Mouse (Mus musculus) adrenal gland, postnatal 10 days (tissue): Measurements from ENCODE around the gene Stpg4. TPM values are rescaled to one million over a fixed set of nuclear protein-coding genes. Genes with fewer than 3 reads are reported as not detected.

ENCODE experiments used
- DNase-seq: peaks from one replicate; pipeline ENCODE4 v3.0.0; 2021; ENCODE audit warnings: mixed read lengths
- total RNA-seq, 2 experiments: library from RNA; stranded (reverse); gene quantifications; 2 replicates each; pipeline ENCODE4 v1.2.3; 2021

Gene Stpg4
- total RNA-seq, 2 experiments from 2014 or later = not detected

- no peak for DNase-seq
These were observed 49.0 kb downstream of the Stpg4 start for GRCm38 (mm10) chr17:87378354-87379159.

DNA sequence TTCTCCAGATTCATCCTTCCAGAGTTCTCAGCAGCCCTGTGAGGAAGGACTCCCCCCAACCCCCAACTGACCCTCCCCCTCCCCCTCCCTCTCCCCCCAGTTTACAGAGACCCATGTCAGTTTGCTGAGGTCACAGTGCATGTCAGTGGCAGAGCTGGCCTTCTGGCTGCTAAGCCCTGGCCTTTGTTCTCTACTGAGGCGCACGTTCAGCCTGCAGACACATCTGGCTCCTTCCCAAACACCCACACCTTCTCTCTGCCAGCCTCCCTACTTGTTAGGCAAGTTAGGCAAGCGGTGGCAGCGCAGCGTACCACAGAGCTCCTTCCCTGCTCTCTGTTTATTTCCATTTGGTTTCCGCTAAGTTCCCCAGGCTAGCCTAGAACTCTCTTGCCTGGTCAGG lies 50.0 kb downstream of the Stpg4 start:
- peak; percentile 46 for DNase-seq

- no peak for DNase-seq
These were observed 50.6 kb downstream of the Stpg4 start for GRCm38 (mm10) chr17:87376831-87377471.

GRCm38 (mm10) chr17:87375941-87376511 lies 51.5 kb downstream of the Stpg4 start:
- no peak for DNase-seq

DNA sequence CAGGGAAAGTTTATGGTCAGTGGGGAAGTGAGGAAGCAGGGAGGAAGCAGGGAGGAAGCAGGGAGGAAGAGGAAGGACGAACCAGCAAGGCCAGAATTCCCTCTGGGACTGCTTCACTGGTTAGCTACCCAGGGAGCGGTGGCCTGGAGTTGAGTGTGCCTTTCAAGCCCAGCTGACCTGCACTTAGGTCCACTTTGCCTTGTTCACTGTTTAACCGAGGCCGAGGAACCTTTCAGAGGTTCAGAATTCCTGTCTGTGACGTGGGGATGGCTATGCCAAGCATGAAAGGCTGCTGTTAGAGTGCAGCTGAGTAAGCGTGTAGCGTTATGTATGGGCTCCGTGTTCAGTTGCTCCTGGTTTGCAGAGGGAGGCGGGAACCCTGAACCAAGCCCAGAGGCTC lies 54.2 kb downstream of the Stpg4 start:
- DNase-seq = no peak

- no peak for DNase-seq
These were observed 55.4 kb downstream of the Stpg4 start for GRCm38 (mm10) chr17:87372189-87372588.

GRCm38 (mm10) chr17:87369270-87369759 lies 58.2 kb downstream of the Stpg4 start:
- DNase-seq = no peak

- DNase-seq = no peak
These were observed 59.1 kb downstream of the Stpg4 start for GRCm38 (mm10) chr17:87368481-87368880.

GRCm38 (mm10) chr17:87367640-87368039 lies 59.9 kb downstream of the Stpg4 start:
- peak; percentile 86 for DNase-seq

- DNase-seq = peak; percentile 66
These were observed 60.3 kb downstream of the Stpg4 start for GRCm38 (mm10) chr17:87367228-87367627.

DNA sequence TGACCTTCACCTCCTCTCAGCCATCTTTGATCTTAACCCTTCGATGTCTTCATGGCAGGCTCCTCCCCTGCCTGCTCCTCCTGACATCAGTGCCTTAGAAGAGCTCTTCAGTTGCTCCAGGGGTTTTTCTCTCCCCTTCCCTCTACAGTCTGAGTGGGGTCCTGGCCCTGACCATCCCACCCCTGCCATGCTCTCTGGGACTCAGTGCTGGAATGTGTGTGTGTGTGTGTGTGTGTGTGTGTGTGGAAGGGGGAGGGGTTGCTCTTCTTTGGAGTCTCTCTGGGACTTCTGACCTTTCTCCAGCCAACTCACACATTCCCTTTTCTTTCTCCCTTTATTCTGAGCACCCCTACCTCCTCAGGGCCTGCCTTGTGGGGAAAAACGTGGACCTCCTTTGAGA lies 61.0 kb downstream of the Stpg4 start:
- no peak for DNase-seq

- DNase-seq = no peak
These were observed 62.3 kb downstream of the Stpg4 start for GRCm38 (mm10) chr17:87365268-87365667.

DNA sequence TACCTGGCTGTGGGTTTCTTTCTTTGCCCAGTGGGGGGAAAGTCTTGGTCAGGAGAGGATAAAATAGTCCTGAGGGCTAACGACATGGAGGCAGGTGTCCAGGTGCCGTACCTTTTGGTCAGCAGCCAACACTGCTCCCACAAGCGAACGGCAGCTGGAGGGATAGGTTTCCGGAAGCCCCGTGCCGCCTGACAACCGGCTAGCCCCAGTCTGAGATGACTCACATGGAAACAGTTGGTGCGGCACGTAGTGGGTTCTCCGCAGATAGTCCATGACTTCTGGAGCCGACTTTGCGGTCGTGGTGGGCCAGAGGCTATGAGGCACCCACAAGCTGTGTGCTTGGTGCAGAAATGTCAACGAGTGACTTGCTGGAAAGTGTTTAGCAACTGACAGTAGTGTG lies 63.4 kb downstream of the Stpg4 start:
- no peak for DNase-seq

DNA sequence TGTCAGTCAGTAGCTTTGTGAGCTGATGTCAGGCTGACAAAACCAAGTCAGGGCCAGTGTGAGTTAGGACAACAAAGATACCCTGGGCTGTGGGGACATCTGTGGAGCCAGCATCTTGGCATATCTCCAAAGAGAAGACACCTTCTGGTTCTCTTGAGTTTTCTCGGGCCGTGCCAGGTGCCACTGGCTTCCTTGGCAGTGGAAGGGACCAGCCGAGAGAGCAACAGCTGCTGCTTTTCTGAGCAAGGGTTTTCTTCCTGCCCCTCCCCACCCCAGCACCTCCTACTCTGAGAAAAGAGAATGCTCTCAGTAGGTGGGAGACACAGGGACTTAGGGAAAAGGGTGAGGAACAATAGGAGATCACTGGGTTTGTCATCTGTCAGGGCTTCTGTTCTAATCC lies 66.4 kb downstream of the Stpg4 start:
- no peak for DNase-seq

- DNase-seq = no peak
These were observed 70.0 kb downstream of the Stpg4 start for GRCm38 (mm10) chr17:87357506-87357905.

- no peak for DNase-seq
These were observed 71.3 kb downstream of the Stpg4 start for GRCm38 (mm10) chr17:87356261-87356660.

DNA sequence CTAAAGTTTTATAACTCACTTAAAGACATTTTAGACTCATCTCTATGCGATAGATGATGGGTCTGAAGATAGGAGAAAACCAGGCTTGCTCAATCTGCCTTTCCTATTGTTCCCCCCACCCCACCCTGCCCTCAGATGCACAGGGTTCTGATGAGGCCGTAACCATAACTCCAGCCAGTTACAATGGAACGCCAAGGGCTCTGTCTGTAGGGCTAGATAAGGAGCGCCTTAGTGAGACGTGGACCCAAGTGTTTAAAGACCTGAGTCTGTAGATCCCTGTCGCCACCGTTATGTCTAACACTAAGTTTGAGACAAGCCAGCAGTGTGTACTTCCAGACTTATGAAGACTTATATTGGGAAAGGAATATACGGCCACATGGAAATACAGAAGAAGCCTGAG lies 72.1 kb downstream of the Stpg4 start:
- no peak for DNase-seq

GRCm38 (mm10) chr17:87353745-87354320 lies 73.7 kb downstream of the Stpg4 start:
- no peak for DNase-seq

DNA sequence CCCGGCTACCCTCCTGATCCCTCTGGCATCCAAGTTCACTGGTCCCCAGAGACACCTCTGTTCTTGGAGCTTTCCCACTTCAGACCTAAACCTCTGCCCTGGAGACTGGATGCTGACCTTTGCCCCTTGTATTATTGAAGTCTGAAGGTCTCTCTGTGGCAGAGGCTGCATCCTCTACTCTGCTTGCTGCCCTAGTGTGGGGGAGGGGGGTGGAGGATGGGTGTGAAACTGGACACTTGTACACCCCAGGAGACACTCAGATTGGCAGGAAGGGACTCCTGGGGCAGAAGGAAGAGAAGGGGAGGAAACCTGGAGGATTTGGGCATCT lies 74.7 kb downstream of the Stpg4 start:
- DNase-seq = no peak

GRCm38 (mm10) chr17:87352106-87352897 lies 75.2 kb downstream of the Stpg4 start:
- no peak for DNase-seq

DNA sequence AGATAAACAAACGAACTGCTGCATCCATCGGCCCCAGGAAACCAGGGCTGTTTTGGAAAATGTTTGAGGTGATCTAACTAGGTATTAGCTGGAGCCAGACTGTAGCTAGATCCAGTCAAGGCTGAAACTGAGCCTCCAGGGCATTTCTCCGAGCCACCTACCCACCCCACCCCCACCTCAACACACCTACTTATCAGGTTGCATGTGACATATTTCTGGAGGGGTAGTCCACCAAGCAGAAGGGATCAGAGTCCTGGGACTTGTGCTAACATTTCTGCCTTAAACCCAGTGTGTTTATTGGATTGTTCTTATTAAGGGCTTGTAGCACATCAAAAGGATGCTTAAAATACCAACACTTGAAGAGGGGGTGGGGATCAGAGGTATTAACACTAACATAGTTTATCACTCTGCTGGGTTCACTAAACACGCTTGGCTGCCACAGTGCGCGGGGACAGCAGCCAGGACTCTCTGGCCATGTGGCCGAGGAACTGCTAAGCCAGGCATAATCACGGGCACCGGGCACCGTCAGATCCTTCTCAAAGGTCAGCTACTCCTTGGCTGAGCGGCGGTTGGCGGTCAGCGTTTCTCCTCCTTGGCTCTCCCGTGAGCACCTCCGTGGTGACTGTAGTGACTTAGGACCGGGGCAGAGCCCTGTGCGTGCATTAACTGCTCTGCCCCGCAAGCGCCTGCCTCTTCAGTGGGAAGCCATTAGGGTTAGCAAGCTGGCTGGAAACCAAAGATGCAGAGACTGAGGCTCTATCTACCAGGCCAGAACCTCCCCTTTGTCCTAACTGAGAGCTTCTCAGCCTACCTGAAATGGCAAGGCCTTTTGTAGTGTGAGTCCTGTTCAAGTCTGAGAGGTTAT lies 76.1 kb downstream of the Stpg4 start:
- DNase-seq = peak; percentile 65
